Comparison of ENCODE assay signal across 9 mouse cellular contexts in the genomic region with DNA sequence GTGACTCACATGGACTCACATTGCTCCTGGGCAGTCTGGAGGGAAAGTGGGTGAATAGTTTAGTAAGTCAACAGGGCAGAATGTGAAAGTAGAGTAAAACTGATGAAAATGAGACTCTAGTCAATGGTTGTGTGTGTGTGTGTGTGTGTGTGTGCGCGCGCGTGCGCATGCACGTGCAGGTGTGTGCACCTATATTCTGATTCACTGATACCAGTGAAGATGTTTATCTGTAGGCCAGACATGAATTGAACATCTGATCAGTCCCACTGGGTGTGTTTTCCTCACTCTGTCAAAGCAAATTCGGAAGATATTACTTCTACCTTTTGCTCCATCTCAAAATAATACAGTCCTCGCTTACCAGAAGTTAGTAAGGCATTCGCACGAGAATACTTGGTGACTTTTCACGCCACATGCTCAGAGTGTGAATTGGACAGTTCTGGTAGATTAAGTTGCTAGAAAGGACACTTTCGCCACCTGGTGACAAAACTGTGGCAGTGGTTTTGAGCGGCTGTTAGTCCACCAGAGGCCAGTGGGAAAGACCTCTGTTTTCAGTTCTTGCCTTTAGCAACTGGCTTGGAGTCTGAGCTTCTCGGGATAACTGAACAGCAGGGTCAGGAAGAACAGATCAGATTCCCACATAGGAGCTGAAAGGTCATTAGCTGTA. TPM values are rescaled to one million over a fixed set of nuclear protein-coding genes. Genes with fewer than 3 reads are reported as not detected.
DNase-seq lines count a peak whose midpoint lies in the region; ATAC-seq and TF ChIP-seq lines count a peak whose summit lies in the region.
"Had no signal": no experiment of that assay in that cellular context is flagged by ENCODE, and none has a peak within 500 bp of the region (broad histone marks: within the 10 kb centered on the region; RNA-seq: fewer than 3 reads in every experiment).

No protein-coding gene starts in this region.

- H3K4me3 ChIP-seq in C2C12 (ENCODE audit: insufficient read depth, poor library complexity, severe bottlenecking) = no peak overlapping the region
- no peak overlapping the region for H3K4me3 ChIP-seq in embryonic facial prominence, embryonic 11.5 days (ENCODE audit: low read depth, low read length)
- no peak overlapping the region for H3K4me3 ChIP-seq in kidney, adult 2 months (ENCODE audit: insufficient read depth, low read depth, low read length)
- no peak overlapping the region for H3K4me3 ChIP-seq in limb, embryonic 11.5 days (ENCODE audit: low read depth, low read length)
- no peak overlapping the region for H3K4me3 ChIP-seq in neural tube, embryonic 15.5 days (replicated peaks)
- H3K4me3 ChIP-seq: heart, embryonic 13.5 days had no signal

- no peaks in the 10 kb centered on the region for H3K4me1 ChIP-seq in embryonic facial prominence, embryonic 11.5 days (ENCODE audit: control insufficient read depth, insufficient read depth, low read length)
- H3K4me1 ChIP-seq in kidney, adult 2 months (ENCODE audit: control insufficient read depth, insufficient read depth, low read length) = no peaks in the 10 kb centered on the region
- H3K4me1 ChIP-seq in limb, embryonic 11.5 days (ENCODE audit: control insufficient read depth, insufficient read depth, low read length) = no peaks in the 10 kb centered on the region
- no peaks in the 10 kb centered on the region for H3K4me1 ChIP-seq in neural tube, embryonic 15.5 days
- H3K4me1 ChIP-seq: heart, embryonic 13.5 days had no signal

- no peaks in the 10 kb centered on the region for H3K27me3 ChIP-seq in C2C12 (ENCODE audit: control insufficient read depth, insufficient read depth, insufficient read length)
- no peaks in the 10 kb centered on the region for H3K27me3 ChIP-seq in embryonic facial prominence, embryonic 11.5 days (ENCODE audit: control insufficient read depth, insufficient read depth, low read length)
- no peaks in the 10 kb centered on the region for H3K27me3 ChIP-seq in kidney, adult 2 months (replicated peaks; ENCODE audit: control insufficient read depth, insufficient read depth, low read length)
- no peaks in the 10 kb centered on the region for H3K27me3 ChIP-seq in limb, embryonic 11.5 days (ENCODE audit: control insufficient read depth, insufficient read depth, low read length)
- H3K27me3 ChIP-seq in neural tube, embryonic 15.5 days (replicated peaks) = no peaks in the 10 kb centered on the region
- H3K27me3 ChIP-seq: heart, embryonic 13.5 days had no signal

- H3ac ChIP-seq in C2C12 (ENCODE audit: control insufficient read depth, insufficient read length, low read depth) = no peak overlapping the region

- H3K4me2 ChIP-seq in embryonic facial prominence, embryonic 11.5 days (ENCODE audit: low read depth, low read length) = no peak overlapping the region
- H3K4me2 ChIP-seq in limb, embryonic 11.5 days (ENCODE audit: low read depth, severe bottlenecking) = no peak overlapping the region
- no peak overlapping the region for H3K4me2 ChIP-seq in neural tube, embryonic 15.5 days
- H3K4me2 ChIP-seq: heart, embryonic 13.5 days had no signal

- TF ChIP-seq POLR2A in kidney, adult 2 months (IDR thresholded peaks at IDR 0.05; ENCODE audit: low read depth, low read length) = no peak

- no peak for ATAC-seq in embryonic facial prominence, embryonic 11.5 days (replicated peaks; ENCODE audit: insufficient number of reproducible peaks, low FRiP score, low TSS enrichment, low read depth)
- no peak for ATAC-seq in limb, embryonic 11.5 days (ENCODE audit: insufficient number of reproducible peaks, low FRiP score, low TSS enrichment, low read depth)
- peak; percentile 78 for ATAC-seq in neural tube, embryonic 15.5 days (ENCODE audit: low FRiP score)
- no peak; the same call in 1 of the 2 replicates for ATAC-seq in granulocyte monocyte progenitor cell, adult 5-6 weeks (replicated peaks; ENCODE audit: poor library complexity, severe bottlenecking)

- H3K79me2 ChIP-seq in C2C12 (ENCODE audit: control insufficient read depth, insufficient read depth) = no peaks in the 10 kb centered on the region

- no peak overlapping the region for H3K9ac ChIP-seq in embryonic facial prominence, embryonic 11.5 days (replicated peaks; ENCODE audit: low read length)
- no peak overlapping the region for H3K9ac ChIP-seq in limb, embryonic 11.5 days (ENCODE audit: low read length)
- no peak overlapping the region for H3K9ac ChIP-seq in neural tube, embryonic 15.5 days (replicated peaks)
- H3K9ac ChIP-seq: heart, embryonic 13.5 days had no signal

- no peaks in the 10 kb centered on the region for H3K79me3 ChIP-seq in C2C12 (ENCODE audit: low read depth)

- no peak overlapping the region for H3K27ac ChIP-seq in embryonic facial prominence, embryonic 11.5 days (replicated peaks; ENCODE audit: low read depth, low read length)
- no peak overlapping the region for H3K27ac ChIP-seq in kidney, adult 2 months (ENCODE audit: insufficient read depth, low read depth, low read length)
- no peak overlapping the region for H3K27ac ChIP-seq in limb, embryonic 11.5 days (replicated peaks; ENCODE audit: low read depth, low read length)
- no peak overlapping the region for H3K27ac ChIP-seq in neural tube, embryonic 15.5 days (replicated peaks)
- H3K27ac ChIP-seq: heart, embryonic 13.5 days had no signal

- no peaks in the 10 kb centered on the region for H3K36me3 ChIP-seq in C2C12 (ENCODE audit: control insufficient read depth, insufficient read depth)
- no peaks in the 10 kb centered on the region for H3K36me3 ChIP-seq in embryonic facial prominence, embryonic 11.5 days (replicated peaks; ENCODE audit: control insufficient read depth, insufficient read depth, low read depth, low read length)
- no peaks in the 10 kb centered on the region for H3K36me3 ChIP-seq in kidney, adult 2 months (ENCODE audit: control insufficient read depth, insufficient read depth, low read length)
- H3K36me3 ChIP-seq in limb, embryonic 11.5 days (ENCODE audit: control insufficient read depth, insufficient read depth, low read length) = no peaks in the 10 kb centered on the region
- H3K36me3 ChIP-seq in neural tube, embryonic 15.5 days = peaks cover 3% of the 10 kb centered on the region; the same call in 1 of the 2 replicates
- H3K36me3 ChIP-seq: heart, embryonic 13.5 days had no signal

- DNase-seq in cerebellum, adult 8-10 months = peak; percentile 6
- DNase-seq in cerebellum, adult 11 months = no peak
- peak; percentile 77 for DNase-seq in embryonic facial prominence, embryonic 11.5 days (ENCODE audit: low spot score)
- DNase-seq in kidney, adult 2 months = peak; percentile 19
- DNase-seq in limb, embryonic 11.5 days (ENCODE audit: low spot score) = peak; percentile 63

- peak; percentile 20 for TF ChIP-seq CTCF in C2C12 (IDR thresholded peaks at IDR 0.05; ENCODE audit: control insufficient read depth, insufficient read depth, insufficient read length)
- TF ChIP-seq CTCF in kidney, adult 2 months (conservative IDR thresholded peaks at IDR 0.05; ENCODE audit: insufficient read depth, insufficient read length, low read depth, low read length) = peak; percentile 55

- no peaks in the 10 kb centered on the region for H3K9me3 ChIP-seq in embryonic facial prominence, embryonic 11.5 days (replicated peaks; ENCODE audit: control insufficient read depth, low read length)
- no peaks in the 10 kb centered on the region for H3K9me3 ChIP-seq in limb, embryonic 11.5 days (ENCODE audit: control insufficient read depth, low read length)
- H3K9me3 ChIP-seq in neural tube, embryonic 15.5 days (replicated peaks) = no peaks in the 10 kb centered on the region
- H3K9me3 ChIP-seq: heart, embryonic 13.5 days had no signal

- WGBS in embryonic facial prominence, embryonic 11.5 days = 57% methylated on average over 14 of the region's 14 CpGs
- 48% methylated on average over 14 of the region's 14 CpGs for WGBS in kidney, adult 2 months
- WGBS in limb, embryonic 11.5 days = 60% methylated on average over 14 of the region's 14 CpGs
- 61% methylated on average over 14 of the region's 14 CpGs for WGBS in neural tube, embryonic 15.5 days

TF ChIP-seq in C2C12, 6 proteins besides CTCF, POLR2A, EP300 and RAD21:
- TF ChIP-seq MAX (IDR thresholded peaks at IDR 0.05) = no peak
- no peak for TF ChIP-seq FOSL1 (IDR thresholded peaks at IDR 0.05; ENCODE audit: insufficient read depth, low read length, poor library complexity, severe bottlenecking)
- no peak for TF ChIP-seq MYOG (IDR thresholded peaks at IDR 0.05; ENCODE audit: control insufficient read depth, extremely low read depth, insufficient read length)
- TF ChIP-seq MYOD1 (IDR thresholded peaks at IDR 0.05; ENCODE audit: control insufficient read depth, insufficient read length, low read depth) = no peak
- TF ChIP-seq CEBPB (IDR thresholded peaks at IDR 0.05; ENCODE audit: low read depth) = no peak
- no peak for TF ChIP-seq USF1 (IDR thresholded peaks at IDR 0.05; ENCODE audit: low read depth)
TF ChIP-seq in C2C12: peak in this region for 0.

RNA-seq across cellular contexts. Expression of a gene that starts 17.5 kb away (rescaled TPM):
- 0.27 TPM for polyA plus RNA-seq in C2C12 (2012; fragmentation: generic; extraction: Trizol)
- polyA plus RNA-seq in embryonic facial prominence, embryonic 11.5 days (2014; fragmentation: Nextera tagmentation; extraction: Ambion mirVana) = 1.4 and 1.8 TPM in 2 replicates
- 0.13 TPM in 1 of 2 replicates, not detected in the other for polyA plus RNA-seq in kidney, adult 2 months (2012; rRNA removed)
- 0.31 and 0.32 TPM in 2 replicates for polyA plus RNA-seq in limb, embryonic 11.5 days (2014; fragmentation: Nextera tagmentation; extraction: Ambion mirVana)
- polyA plus RNA-seq in neural tube, embryonic 15.5 days (2015; fragmentation: Nextera tagmentation; extraction: Ambion mirVana) = 9.4 and 12.9 TPM in 2 replicates
- total RNA-seq in granulocyte monocyte progenitor cell, adult 5-6 weeks (2014; fragmentation: Nextera tagmentation) = not detected in 2 replicates
- total RNA-seq in granulocyte monocyte progenitor cell, adult 5-6 weeks (2017) = 0.04 TPM in 1 of 2 replicates, not detected in the other
